Mouse (Mus musculus): ENCODE measurements around the gene Pi4ka.

GRCm38 (mm10) chr16:17247727-17248126, 158.4 kb downstream of the Pi4ka start:
- no peak for TF ChIP-seq CHD2 (IDR thresholded peaks at IDR 0.05; ENCODE audit: low read depth, low read length)
- no peak for TF ChIP-seq ZNF384 (IDR thresholded peaks at IDR 0.05; ENCODE audit: low read depth, low read length)
- no peak for TF ChIP-seq ZC3H11A (IDR thresholded peaks at IDR 0.05; ENCODE audit: borderline replicate concordance, low read depth, low read length)
- TF ChIP-seq HCFC1 (IDR thresholded peaks at IDR 0.05; ENCODE audit: borderline replicate concordance, insufficient read depth, low read length): no peak
